Mouse (Mus musculus) retina, embryonic 14.5 days (tissue): ENCODE measurements around the gene Slc35c1.
"Not testable (repeated sequence)": the region's sequence is repeated elsewhere in the genome, so short reads cannot be mapped to it uniquely, and the experiment has no call there.

Experiments
- DNase-seq: peaks from one replicate; pipeline ENCODE4 v3.0.0-alpha.2; 2015; ENCODE audit warnings: low spot score

Slc35c1 gene

GRCm38 (mm10) chr2:92459921-92460707 lies at the start of gene Slc35c1:
TSS of gene Slc35c1 (minus strand) at chr2:92460538.
- no peak for DNase-seq

GRCm38 (mm10) chr2:92505291-92505690 lies 45.0 kb upstream of the Slc35c1 start:
- no peak for DNase-seq

- no peak for DNase-seq
Observed at GRCm38 (mm10) chr2:92503421-92503820, 43.1 kb upstream of the Slc35c1 start.

GRCm38 (mm10) chr2:92499701-92500322 lies 39.5 kb upstream of the Slc35c1 start:
- DNase-seq: peak; percentile 78

GRCm38 (mm10) chr2:92497112-92497511 lies 36.8 kb upstream of the Slc35c1 start:
- DNase-seq: no peak

GRCm38 (mm10) chr2:92496681-92497080 lies 36.3 kb upstream of the Slc35c1 start:
- no peak for DNase-seq

GRCm38 (mm10) chr2:92494956-92495355 lies 34.6 kb upstream of the Slc35c1 start:
- DNase-seq: no peak

- DNase-seq: peak; percentile 19
Observed at GRCm38 (mm10) chr2:92494423-92494822, 34.1 kb upstream of the Slc35c1 start.

- peak; percentile 55 for DNase-seq
Observed at GRCm38 (mm10) chr2:92493656-92494390, 33.5 kb upstream of the Slc35c1 start.

GRCm38 (mm10) chr2:92491950-92492501 lies 31.7 kb upstream of the Slc35c1 start:
- no peak for DNase-seq

- DNase-seq: no peak
Observed at GRCm38 (mm10) chr2:92490541-92490940, 30.2 kb upstream of the Slc35c1 start.

- DNase-seq: no peak
Observed at GRCm38 (mm10) chr2:92487791-92488190, 27.5 kb upstream of the Slc35c1 start.

- no peak for DNase-seq
Observed at GRCm38 (mm10) chr2:92486911-92487310, 26.6 kb upstream of the Slc35c1 start.

GRCm38 (mm10) chr2:92486403-92486802 lies 26.1 kb upstream of the Slc35c1 start:
- peak; percentile 94 for DNase-seq

- peak; percentile 88 for DNase-seq
Observed at GRCm38 (mm10) chr2:92485640-92486295, 25.4 kb upstream of the Slc35c1 start.

GRCm38 (mm10) chr2:92484256-92485025 lies 24.1 kb upstream of the Slc35c1 start:
- DNase-seq: no peak

- no peak for DNase-seq
Observed at GRCm38 (mm10) chr2:92483505-92483904, 23.2 kb upstream of the Slc35c1 start.

- no peak for DNase-seq
Observed at GRCm38 (mm10) chr2:92482551-92482950, 22.2 kb upstream of the Slc35c1 start.

- no peak for DNase-seq
Observed at GRCm38 (mm10) chr2:92478313-92478688, 18.0 kb upstream of the Slc35c1 start.

- no peak for DNase-seq
Observed at GRCm38 (mm10) chr2:92477672-92478312, 17.5 kb upstream of the Slc35c1 start.

GRCm38 (mm10) chr2:92476580-92476979 lies 16.2 kb upstream of the Slc35c1 start:
- not testable (repeated sequence) for DNase-seq
